Mouse (Mus musculus) embryonic facial prominence, embryonic 11.5 days (tissue): ENCODE measurements around the gene Rhoj. TPM values are rescaled to one million over a fixed set of nuclear protein-coding genes. Genes with fewer than 3 reads are reported as not detected.

Experiments
- ATAC-seq: fragments of 200-750 bp; cut with Nextera tagmentation; replicated peaks from 2 replicates; pipeline ENCODE4 v1.8.0; 2017; ENCODE audit warnings: low read depth; ENCODE audit not compliant: insufficient number of reproducible peaks, low FRiP score, low TSS enrichment
- DNase-seq: peaks from one replicate; pipeline ENCODE4 v3.0.0-alpha.2; 2015; ENCODE audit warnings: low spot score
- H3K27ac ChIP-seq: fragments of 300-500 bp; sonication (generic); replicated peaks from 2 replicates; pipeline ENCODE4 v1.5.1; 2014; ENCODE audit warnings: mild to moderate bottlenecking, low read depth, low read length, control low read depth
- H3K27me3 ChIP-seq: fragments of 300-500 bp; sonication (generic); 2 replicates; pipeline ENCODE4 v1.6.1; 2014; ENCODE audit warnings: mild to moderate bottlenecking, low read length, moderate library complexity, mixed read lengths; ENCODE audit not compliant: control insufficient read depth, insufficient read depth
- H3K36me3 ChIP-seq: fragments of 300-500 bp; sonication (generic); replicated peaks from 2 replicates; pipeline ENCODE4 v1.6.1; 2014; ENCODE audit warnings: low read depth, mild to moderate bottlenecking, low read length, moderate library complexity, mixed read lengths; ENCODE audit not compliant: control insufficient read depth, insufficient read depth
- H3K4me1 ChIP-seq: fragments of 300-500 bp; sonication (generic); 2 replicates; pipeline ENCODE4 v1.6.1; 2014; ENCODE audit warnings: low read length, mixed read lengths; ENCODE audit not compliant: control insufficient read depth, insufficient read depth
- H3K4me2 ChIP-seq: fragments of 300-500 bp; sonication (generic); 2 replicates; pipeline ENCODE4 v1.6.1; 2014; ENCODE audit warnings: low read depth, mild to moderate bottlenecking, control low read depth, low read length, moderate library complexity
- H3K4me3 ChIP-seq: fragments of 300-500 bp; sonication (generic); 2 replicates; pipeline ENCODE4 v1.5.1; 2014; ENCODE audit warnings: low read depth, low read length, control low read depth
- H3K9ac ChIP-seq: fragments of 300-500 bp; sonication (generic); replicated peaks from 2 replicates; pipeline ENCODE4 v1.6.1; 2014; ENCODE audit warnings: mild to moderate bottlenecking, control low read depth, low read length
- H3K9me3 ChIP-seq: fragments of 300-500 bp; sonication (generic); replicated peaks from 2 replicates; pipeline ENCODE4 v1.6.1; 2016; ENCODE audit warnings: mild to moderate bottlenecking, low read length, inconsistent platforms, mixed read lengths; ENCODE audit not compliant: control insufficient read depth
- WGBS: fragments of 180-500 bp; shearing (Covaris S2); extraction: QIAGEN DNeasy Blood & Tissue Kit; methylation state at CpG from one replicate; pipeline ENCODE4 v1.1.7; 2014; 5-methylcytosine and 5-hydroxymethylcytosine counted together
- polyA plus RNA-seq: library from polyadenylated mRNA; unstranded; fragments of >200 nt; fragmentation: Nextera tagmentation; extraction: Ambion mirVana; gene quantifications from 2 replicates; pipeline ENCODE4 v1.2.1, GENCODE M21; 2014

Gene Rhoj
- polyA plus RNA-seq, 1 experiment from 2014 or later: 36.3 TPM

- H3K27ac ChIP-seq: no peak overlapping the region
- DNase-seq: no peak
- no peak for ATAC-seq
- H3K9me3 ChIP-seq: no peaks in the 10 kb centered on the region
- H3K9ac ChIP-seq: no peak overlapping the region
- no peaks in the 10 kb centered on the region for H3K4me1 ChIP-seq
- H3K4me3 ChIP-seq: no peak overlapping the region
- no peaks in the 10 kb centered on the region for H3K27me3 ChIP-seq
- H3K4me2 ChIP-seq: no peak overlapping the region
- 89% methylated on average over 5 of the region's 5 CpGs for WGBS
- no peaks in the 10 kb centered on the region for H3K36me3 ChIP-seq
Observed at GRCm38 (mm10) chr12:75291556-75291955, 16.6 kb upstream of the Rhoj start.

GRCm38 (mm10) chr12:75292939-75293338 is 15.2 kb upstream of the Rhoj start:
- no peak overlapping the region for H3K4me3 ChIP-seq
- H3K4me2 ChIP-seq: no peak overlapping the region
- no peaks in the 10 kb centered on the region for H3K36me3 ChIP-seq
- no peak for ATAC-seq
- H3K27ac ChIP-seq: no peak overlapping the region
- H3K9me3 ChIP-seq: no peaks in the 10 kb centered on the region
- DNase-seq: no peak
- no peaks in the 10 kb centered on the region for H3K4me1 ChIP-seq
- H3K27me3 ChIP-seq: no peaks in the 10 kb centered on the region
- 87% methylated on average over 6 of the region's 6 CpGs for WGBS
- H3K9ac ChIP-seq: no peak overlapping the region

GRCm38 (mm10) chr12:75299865-75300264 is 8.3 kb upstream of the Rhoj start:
- WGBS: 74% methylated on average over 1 of the region's 1 CpGs
- no peak overlapping the region for H3K4me3 ChIP-seq
- ATAC-seq (no peak), DNase-seq (no peak)
- no peaks in the 10 kb centered on the region for H3K27me3 ChIP-seq
- no peaks in the 10 kb centered on the region for H3K36me3 ChIP-seq
- H3K9ac ChIP-seq: no peak overlapping the region
- H3K4me2 ChIP-seq: no peak overlapping the region
- H3K27ac ChIP-seq: no peak overlapping the region
- no peaks in the 10 kb centered on the region for H3K9me3 ChIP-seq
- no peaks in the 10 kb centered on the region for H3K4me1 ChIP-seq

GRCm38 (mm10) chr12:75304132-75304531 is 4.0 kb upstream of the Rhoj start:
- H3K27me3 ChIP-seq: no peaks in the 10 kb centered on the region
- H3K4me1 ChIP-seq: no peaks in the 10 kb centered on the region
- H3K9ac ChIP-seq: no peak overlapping the region
- no peak for DNase-seq
- no peak for ATAC-seq
- H3K36me3 ChIP-seq: no peaks in the 10 kb centered on the region
- 90% methylated on average over 6 of the region's 6 CpGs for WGBS
- H3K4me2 ChIP-seq: no peak overlapping the region
- no peaks in the 10 kb centered on the region for H3K9me3 ChIP-seq
- no peak overlapping the region for H3K27ac ChIP-seq
- no peak overlapping the region for H3K4me3 ChIP-seq

- Histone ChIP-seq H3K4me3 (0 out of 2 replicates have a peak overlapping the region, but pooled peaks have one; percentile 1), H3K27me3 (no peaks in the 10 kb centered on the region), H3K36me3 (no peaks in the 10 kb centered on the region), H3K4me2 (no peak overlapping the region; the same call in 1 of the 2 replicates), H3K9ac (no peak overlapping the region), H3K4me1 (no peaks in the 10 kb centered on the region), H3K9me3 (no peaks in the 10 kb centered on the region), H3K27ac (no peak overlapping the region)
- WGBS: 33% methylated on average over 6 of the region's 6 CpGs
- DNase-seq: peak; percentile 26
- no peak for ATAC-seq
Observed at GRCm38 (mm10) chr12:75309756-75310155, 1.6 kb downstream of the Rhoj start.

- no peaks in the 10 kb centered on the region for H3K36me3 ChIP-seq
- ATAC-seq: no peak
- no peak overlapping the region for H3K4me3 ChIP-seq
- no peaks in the 10 kb centered on the region for H3K27me3 ChIP-seq
- no peak overlapping the region for H3K27ac ChIP-seq
- no peaks in the 10 kb centered on the region for H3K9me3 ChIP-seq
- WGBS: 65% methylated on average over 12 of the region's 12 CpGs
- H3K4me2 ChIP-seq: no peak overlapping the region
- H3K9ac ChIP-seq: no peak overlapping the region
- DNase-seq: peak; percentile 19
- H3K4me1 ChIP-seq: no peaks in the 10 kb centered on the region
Observed at GRCm38 (mm10) chr12:75310766-75311165, 2.6 kb downstream of the Rhoj start.

- no peak for ATAC-seq
- H3K36me3 ChIP-seq: no peaks in the 10 kb centered on the region
- H3K4me2 ChIP-seq: no peak overlapping the region
- no peak overlapping the region for H3K4me3 ChIP-seq
- no peak overlapping the region for H3K9ac ChIP-seq
- DNase-seq: no peak
- no peaks in the 10 kb centered on the region for H3K9me3 ChIP-seq
- WGBS: 87% methylated on average over 8 of the region's 8 CpGs
- no peaks in the 10 kb centered on the region for H3K27me3 ChIP-seq
- H3K4me1 ChIP-seq: no peaks in the 10 kb centered on the region
- H3K27ac ChIP-seq: no peak overlapping the region
Observed at GRCm38 (mm10) chr12:75311879-75312278, 3.8 kb downstream of the Rhoj start.

- 72% methylated on average over 3 of the region's 3 CpGs for WGBS
- Histone ChIP-seq H3K27me3 (no peaks in the 10 kb centered on the region), H3K4me2 (no peak overlapping the region), H3K36me3 (no peaks in the 10 kb centered on the region), H3K4me3 (no peak overlapping the region), H3K9ac (no peak overlapping the region), H3K27ac (no peak overlapping the region), H3K9me3 (no peaks in the 10 kb centered on the region), H3K4me1 (no peaks in the 10 kb centered on the region)
- ATAC-seq (no peak), DNase-seq (no peak)
Observed at GRCm38 (mm10) chr12:75313992-75314391, 5.9 kb downstream of the Rhoj start.
